In the genomic region with DNA sequence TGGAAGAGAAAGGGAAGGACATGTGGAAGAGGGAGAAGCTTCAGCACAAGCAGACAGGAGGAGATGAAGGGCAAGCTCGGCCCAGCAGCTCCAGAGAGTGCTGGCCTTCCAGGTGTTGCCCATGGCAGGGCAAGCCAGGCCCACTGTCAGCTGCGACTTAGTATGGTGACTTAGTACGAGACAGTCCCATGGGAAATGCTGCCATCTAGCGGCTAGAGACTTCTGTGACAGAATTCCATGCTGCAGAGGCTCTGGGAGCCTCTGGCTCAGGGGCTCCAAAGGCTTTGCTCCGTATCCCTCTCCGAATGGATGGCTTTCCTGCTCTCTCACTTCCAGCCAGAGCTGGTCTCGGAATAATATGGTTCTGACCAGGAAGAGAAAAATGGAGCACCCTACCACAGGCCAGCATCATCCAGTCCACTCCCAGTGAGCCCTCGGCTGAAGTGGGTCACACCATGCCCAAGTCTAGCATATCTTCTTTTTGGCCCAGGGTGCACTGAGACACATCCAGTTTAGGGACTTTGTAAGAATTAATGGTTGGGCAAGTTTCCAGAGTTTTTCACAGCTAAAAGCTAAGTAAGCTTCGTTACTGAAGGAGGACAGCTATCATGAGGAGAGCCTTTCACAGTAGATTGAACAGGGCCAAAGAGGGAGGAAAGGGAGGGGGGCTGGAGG, we compare ENCODE assay signal across 8 mouse cellular contexts. TPM values are rescaled to one million over a fixed set of nuclear protein-coding genes. Genes with fewer than 3 reads are reported as not detected.
DNase-seq lines count a peak whose midpoint lies in the region; ATAC-seq and TF ChIP-seq lines count a peak whose summit lies in the region.

No protein-coding gene starts in this region.

- TF ChIP-seq EP300 in liver, embryonic 14.5 days (IDR thresholded peaks at IDR 0.05; ENCODE audit: low read depth), result no peak

- no peak overlapping the region for H3K4me2 ChIP-seq in heart, embryonic 16.5 days (ENCODE audit: low read depth, low read length)
- no peak overlapping the region for H3K4me2 ChIP-seq in liver, embryonic 14.5 days (ENCODE audit: low read depth)
- H3K4me2 ChIP-seq in neural tube, embryonic 14.5 days (ENCODE audit: low read depth, low read length), result no peak overlapping the region

- peak; percentile 90 for TF ChIP-seq CTCF in liver, embryonic 14.5 days (IDR thresholded peaks at IDR 0.05; ENCODE audit: low read depth)
- peak; percentile 47; the same call in 1 of the 2 replicates for TF ChIP-seq CTCF in testis, adult 2 months (IDR thresholded peaks at IDR 0.05; ENCODE audit: control insufficient read depth, insufficient read depth, insufficient replicate concordance, low read depth, low read length)

- H3K27me3 ChIP-seq in heart, embryonic 16.5 days (ENCODE audit: control insufficient read depth, insufficient read depth, low read length), result no peaks in the 10 kb centered on the region
- no peaks in the 10 kb centered on the region for H3K27me3 ChIP-seq in liver, embryonic 14.5 days (ENCODE audit: control insufficient read depth, insufficient read depth, low read length)
- H3K27me3 ChIP-seq in neural tube, embryonic 14.5 days (ENCODE audit: control insufficient read depth, insufficient read depth, low read length), result no peaks in the 10 kb centered on the region
- H3K27me3 ChIP-seq in testis, adult 2 months (ENCODE audit: control insufficient read depth, insufficient read depth, low read length), result no peaks in the 10 kb centered on the region

- no peak for TF ChIP-seq POLR2A in testis, adult 2 months (IDR thresholded peaks at IDR 0.05; ENCODE audit: control insufficient read depth, low read depth, low read length)

- peaks cover 16% of the 10 kb centered on the region for H3K36me3 ChIP-seq in heart, embryonic 16.5 days (ENCODE audit: control insufficient read depth, insufficient read depth)
- H3K36me3 ChIP-seq in liver, embryonic 14.5 days (replicated peaks; ENCODE audit: control insufficient read depth, insufficient read depth, low read depth), result peaks cover 78% of the 10 kb centered on the region
- peaks cover 40% of the 10 kb centered on the region for H3K36me3 ChIP-seq in neural tube, embryonic 14.5 days (ENCODE audit: control insufficient read depth, insufficient read depth, low read length)
- H3K36me3 ChIP-seq in testis, adult 2 months (ENCODE audit: control insufficient read depth, insufficient read depth, low read length), result peaks cover 1% of the 10 kb centered on the region

- no peak overlapping the region for H3K9ac ChIP-seq in heart, embryonic 16.5 days (ENCODE audit: low read length)
- no peak overlapping the region for H3K9ac ChIP-seq in liver, embryonic 14.5 days (replicated peaks)
- H3K9ac ChIP-seq in neural tube, embryonic 14.5 days (replicated peaks; ENCODE audit: low read depth, low read length), result no peak overlapping the region

- no peaks in the 10 kb centered on the region; the same call in 1 of the 2 replicates for H3K4me1 ChIP-seq in heart, embryonic 16.5 days (ENCODE audit: control insufficient read depth, insufficient read depth, low read length)
- no peaks in the 10 kb centered on the region for H3K4me1 ChIP-seq in liver, embryonic 14.5 days (replicated peaks; ENCODE audit: control insufficient read depth in 2 of 2, insufficient read depth in 2 of 2, low read length in 1 of 2)
- H3K4me1 ChIP-seq in neural tube, embryonic 14.5 days (ENCODE audit: control insufficient read depth, insufficient read depth, low read length), result no peaks in the 10 kb centered on the region
- no peaks in the 10 kb centered on the region for H3K4me1 ChIP-seq in testis, adult 2 months (ENCODE audit: control insufficient read depth, insufficient read depth, low read length)

- no peak overlapping the region for H3K27ac ChIP-seq in heart, embryonic 16.5 days (ENCODE audit: low read length)
- H3K27ac ChIP-seq in liver, embryonic 14.5 days, result no peak overlapping the region
- no peak overlapping the region for H3K27ac ChIP-seq in neural tube, embryonic 14.5 days (ENCODE audit: low read depth, low read length)
- no peak overlapping the region for H3K27ac ChIP-seq in testis, adult 2 months (ENCODE audit: control insufficient read depth, insufficient read depth, low read depth, low read length)

- no peaks in the 10 kb centered on the region for H3K9me3 ChIP-seq in heart, embryonic 16.5 days (replicated peaks; ENCODE audit: control insufficient read depth, low read length)
- no peaks in the 10 kb centered on the region for H3K9me3 ChIP-seq in liver, embryonic 14.5 days (ENCODE audit: control insufficient read depth, low read length)
- no peaks in the 10 kb centered on the region for H3K9me3 ChIP-seq in neural tube, embryonic 14.5 days (ENCODE audit: control insufficient read depth, low read length)

- DNase-seq in brain, embryonic 18.5 days (ENCODE audit: low read depth, low spot score), result peak; percentile 51
- peak; percentile 35 for DNase-seq in fibroblast of lung, adult 2 months (ENCODE audit: low read depth)
- peak; percentile 79 to 93 for DNase-seq in kidney, postnatal 25 days
- peak; percentile 49 to 57 (median 52) for DNase-seq in liver, embryonic 14.5 days (ENCODE audit: low read depth in 3 of 3, low spot score in 3 of 3)

- ATAC-seq in CD4-positive, CD25-positive, alpha-beta regulatory T cell, adult 4 months, result peak; percentile 63
- ATAC-seq in heart, embryonic 16.5 days (replicated peaks; ENCODE audit: extremely low read depth, insufficient read depth, low FRiP score), result peak; percentile 78
- peak; percentile 55; the same call in 1 of the 2 replicates for ATAC-seq in liver, embryonic 14.5 days (ENCODE audit: insufficient read depth)
- peak; percentile 76 for ATAC-seq in neural tube, embryonic 14.5 days (ENCODE audit: low read depth)

- no peak overlapping the region for H3K4me3 ChIP-seq in heart, embryonic 16.5 days (ENCODE audit: low read length)
- no peak overlapping the region for H3K4me3 ChIP-seq in liver, embryonic 14.5 days (ENCODE audit: insufficient read depth in 1 of 2, low read depth in 2 of 2, low read length in 2 of 2)
- H3K4me3 ChIP-seq in neural tube, embryonic 14.5 days (ENCODE audit: low read depth, low read length), result no peak overlapping the region
- H3K4me3 ChIP-seq in testis, adult 2 months (ENCODE audit: control insufficient read depth, low read depth, low read length), result no peak overlapping the region

- 31% methylated on average over 9 of the region's 9 CpGs for WGBS in heart, embryonic 16.5 days
- WGBS in liver, embryonic 14.5 days (ENCODE audit: insufficient replicate concordance), result 37% methylated on average over 9 of the region's 9 CpGs
- 31% methylated on average over 9 of the region's 9 CpGs for WGBS in neural tube, embryonic 14.5 days

RNA-seq across cellular contexts. Expression of gene Clec2l, which starts 32.6 kb away (rescaled TPM):
- not detected for polyA plus RNA-seq in CD4-positive, CD25-positive, alpha-beta regulatory T cell, adult 4 months (2017; shearing (Covaris generic))
- 0.71 and 0.87 TPM in 2 replicates for polyA plus RNA-seq in heart, embryonic 16.5 days (2015; fragmentation: Nextera tagmentation; extraction: Ambion mirVana)
- polyA plus RNA-seq in liver, embryonic 14.5 days (2012; rRNA removed), result 0.09 and 0.13 TPM in 2 replicates
- polyA plus RNA-seq in liver, embryonic 14.5 days (2014; fragmentation: Nextera tagmentation; extraction: Ambion mirVana), result not detected in 2 replicates
- 20.7 and 33.0 TPM in 2 replicates for polyA plus RNA-seq in neural tube, embryonic 14.5 days (2014; fragmentation: Nextera tagmentation; extraction: Ambion mirVana)
- polyA plus RNA-seq in testis, adult 2 months (2012; rRNA removed), result 0.41 and 0.61 TPM in 2 replicates

RNA-seq across cellular contexts. Expression of gene Klrg2, which starts 58.5 kb away (rescaled TPM):
- polyA plus RNA-seq in CD4-positive, CD25-positive, alpha-beta regulatory T cell, adult 4 months (2017; shearing (Covaris generic)), result not detected
- 0.10 and 0.13 TPM in 2 replicates for polyA plus RNA-seq in heart, embryonic 16.5 days (2015; fragmentation: Nextera tagmentation; extraction: Ambion mirVana)
- 0.01 TPM in 2 replicates for polyA plus RNA-seq in liver, embryonic 14.5 days (2012; rRNA removed)
- polyA plus RNA-seq in liver, embryonic 14.5 days (2014; fragmentation: Nextera tagmentation; extraction: Ambion mirVana), result 0.08 TPM in 1 of 2 replicates, not detected in the other
- polyA plus RNA-seq in neural tube, embryonic 14.5 days (2014; fragmentation: Nextera tagmentation; extraction: Ambion mirVana), result 0.13 TPM in 1 of 2 replicates, not detected in the other
- 0.64 and 0.86 TPM in 2 replicates for polyA plus RNA-seq in testis, adult 2 months (2012; rRNA removed)

Comparison
In these comparisons a context has a peak if more than half of its experiments do, and no peak if none do; other contexts are left out.
1. DNase-seq: peak in every context shown above with its lines; median percentile 86 in kidney, postnatal 25 days; 52 in liver, embryonic 14.5 days; 51 in brain, embryonic 18.5 days; 35 in fibroblast of lung, adult 2 months.
2. RNA of gene Clec2l, which starts 32.6 kb away (polyA plus RNA-seq): 20.7 to 33.0 TPM in neural tube, embryonic 14.5 days; 0.71 to 0.87 TPM in heart, embryonic 16.5 days, 0.41 to 0.61 TPM in testis, adult 2 months, not detected in CD4-positive, CD25-positive, alpha-beta regulatory T cell, adult 4 months and 0.09 to 0.13 TPM in liver, embryonic 14.5 days; every median in the first group is over 10 times any median in the second.
3. Peak in every context shown above with its lines, with median percentiles within 50 percentile points of each other: ATAC-seq.